Mouse (Mus musculus) stomach, postnatal 0 days (tissue): Measurements from ENCODE around the gene Ankar.

ENCODE experiments used
- CTCF ChIP-seq: IDR thresholded peaks from 2 replicates; pipeline ENCODE4 v1.5.1; 2016; ENCODE audit warnings: antibody characterized with exemption, low read depth, mild to moderate bottlenecking, moderate library complexity
- EP300 ChIP-seq: optimal IDR thresholded peaks from 2 replicates; pipeline ENCODE3; 2016; ENCODE audit warnings: antibody characterized with exemption

DNA sequence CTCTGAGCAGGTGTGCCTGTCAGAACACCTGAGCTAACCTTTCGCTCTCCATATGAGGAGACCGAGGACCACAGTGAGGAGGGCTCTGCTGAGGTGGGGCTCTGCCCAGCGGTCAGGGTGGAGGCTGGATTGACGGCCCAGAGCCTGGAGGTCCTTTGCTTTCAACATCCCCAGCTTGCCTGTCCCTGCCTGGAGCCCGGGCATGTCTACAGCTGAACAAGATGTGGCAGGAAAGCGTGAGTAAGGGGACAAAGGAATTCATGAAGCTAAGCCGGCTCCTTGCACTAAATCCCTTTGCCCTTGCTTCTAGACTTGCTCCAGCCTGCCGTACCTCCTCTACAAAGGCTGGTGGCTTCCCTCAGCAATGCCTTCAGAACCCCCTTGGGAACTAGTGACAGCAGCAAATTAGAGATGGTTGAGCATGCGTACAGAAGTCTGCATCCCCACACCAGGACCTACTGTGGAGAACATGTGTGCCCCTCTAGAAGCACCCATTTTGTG lies 32.9 kb upstream of the Ankar start:
- no peak for TF ChIP-seq CTCF
- TF ChIP-seq EP300 = no peak
